Mouse (Mus musculus): ENCODE data around the gene Sox5.

The Sox5 gene

GRCm38 (mm10) chr6:144772175-144772918 is 9.4 kb downstream of the Sox5 start:
- DNase-seq (ENCODE audit: low spot score) = no peak

GRCm38 (mm10) chr6:144769060-144769459 is 12.7 kb downstream of the Sox5 start:
- DNase-seq (ENCODE audit: low spot score) = no peak

- no peak for DNase-seq (ENCODE audit: low spot score)
Observed at GRCm38 (mm10) chr6:144761902-144762301, 19.9 kb downstream of the Sox5 start.

- DNase-seq (ENCODE audit: low spot score) = no peak
Observed at GRCm38 (mm10) chr6:144759193-144759592, 22.6 kb downstream of the Sox5 start.

GRCm38 (mm10) chr6:144757414-144757813 is 24.4 kb downstream of the Sox5 start:
- no peak for DNase-seq (ENCODE audit: low spot score)

- no peak for DNase-seq (ENCODE audit: low spot score)
Observed at GRCm38 (mm10) chr6:144756444-144756843, 25.3 kb downstream of the Sox5 start.

GRCm38 (mm10) chr6:144755304-144755703 is 26.5 kb downstream of the Sox5 start:
- DNase-seq (ENCODE audit: low spot score) = no peak

- DNase-seq (ENCODE audit: low spot score) = no peak
Observed at GRCm38 (mm10) chr6:144754366-144754765, 27.4 kb downstream of the Sox5 start.

- DNase-seq (ENCODE audit: low spot score) = no peak
Observed at GRCm38 (mm10) chr6:144753963-144754296, 27.8 kb downstream of the Sox5 start.

- no peak for DNase-seq (ENCODE audit: low spot score)
Observed at GRCm38 (mm10) chr6:144753225-144753962, 28.4 kb downstream of the Sox5 start.

GRCm38 (mm10) chr6:144751581-144751980 is 30.2 kb downstream of the Sox5 start:
- no peak for DNase-seq (ENCODE audit: low spot score)

GRCm38 (mm10) chr6:144750197-144750596 is 31.6 kb downstream of the Sox5 start:
- DNase-seq (ENCODE audit: low spot score) = no peak

- no peak for DNase-seq (ENCODE audit: low spot score)
Observed at GRCm38 (mm10) chr6:144746436-144746835, 35.3 kb downstream of the Sox5 start.

GRCm38 (mm10) chr6:144742559-144742958 is 39.2 kb downstream of the Sox5 start:
- no peak for DNase-seq (ENCODE audit: low spot score)

- DNase-seq (ENCODE audit: low spot score) = no peak
Observed at GRCm38 (mm10) chr6:144741080-144741655, 40.6 kb downstream of the Sox5 start.

GRCm38 (mm10) chr6:144740343-144740742 is 41.4 kb downstream of the Sox5 start:
- DNase-seq (ENCODE audit: low spot score) = no peak

GRCm38 (mm10) chr6:144739753-144740152 is 42.0 kb downstream of the Sox5 start:
- DNase-seq (ENCODE audit: low spot score) = peak; percentile 13

GRCm38 (mm10) chr6:144737786-144738185 is 44.0 kb downstream of the Sox5 start:
- no peak for DNase-seq (ENCODE audit: low spot score)

GRCm38 (mm10) chr6:144731251-144731970 is 50.4 kb downstream of the Sox5 start:
- DNase-seq (ENCODE audit: low spot score) = no peak

- DNase-seq (ENCODE audit: low spot score) = no peak
Observed at GRCm38 (mm10) chr6:144723530-144724144, 58.1 kb downstream of the Sox5 start.

GRCm38 (mm10) chr6:144723024-144723423 is 58.8 kb downstream of the Sox5 start:
- no peak for DNase-seq (ENCODE audit: low spot score)

- DNase-seq (ENCODE audit: low spot score) = no peak
Observed at GRCm38 (mm10) chr6:144720846-144721245, 60.9 kb downstream of the Sox5 start.

Data from c-Kit-positive CD71-positive TER-119-positive erythroid progenitor cells, embryonic 14.5 days (primary cell).